Mouse (Mus musculus) thymus, adult 2 months (tissue): Measurements from ENCODE around the gene Csnk1g2.

Source experiments
- CTCF ChIP-seq: fragments of 200-500 bp; IDR thresholded peaks from 2 replicates; pipeline ENCODE4 v1.5.1; 2012; ENCODE audit warnings: mild to moderate bottlenecking, control low read depth, low read length, moderate library complexity, borderline replicate concordance; ENCODE audit not compliant: control insufficient read depth, poor library complexity, insufficient read depth; ENCODE audit errors: extremely low read depth
- POLR2A ChIP-seq: fragments of 200-500 bp; IDR thresholded peaks from 2 replicates; pipeline ENCODE4 v1.6.1; 2012; ENCODE audit warnings: mild to moderate bottlenecking, low read length, control low read depth, moderate library complexity; ENCODE audit not compliant: control insufficient read depth, poor library complexity, insufficient read depth; ENCODE audit errors: extremely low read depth

DNA sequence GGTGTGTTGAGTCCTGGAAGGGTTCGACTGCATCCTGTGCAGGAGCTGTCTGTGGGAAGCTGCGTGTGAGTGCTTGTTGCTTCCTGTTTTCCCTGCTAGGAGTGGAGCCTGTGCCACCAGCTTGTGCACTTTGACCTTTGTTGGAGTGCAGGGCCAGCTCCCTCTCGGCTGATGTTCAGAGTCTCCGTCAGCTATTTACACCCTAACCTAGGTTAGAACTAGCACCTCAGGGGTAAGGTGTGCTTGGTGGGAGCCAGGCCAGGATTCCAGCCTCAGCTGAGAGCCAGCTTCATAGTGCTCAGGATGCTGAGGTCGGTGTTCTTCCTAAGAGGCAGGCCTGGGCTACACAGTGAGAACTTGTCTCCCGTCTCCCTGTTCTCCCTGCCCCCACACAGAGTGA lies 12.7 kb downstream of the Csnk1g2 start:
- TF ChIP-seq CTCF (no peak), POLR2A (no peak)
